Mouse (Mus musculus) A20 (cell line): Measurements from ENCODE around the gene Paqr3.

Experiments used
- DNase-seq: peaks from one replicate; pipeline ENCODE4 v3.0.0-alpha.2; 2011; ENCODE audit warnings: low read depth, low spot score

Gene Paqr3

DNA sequence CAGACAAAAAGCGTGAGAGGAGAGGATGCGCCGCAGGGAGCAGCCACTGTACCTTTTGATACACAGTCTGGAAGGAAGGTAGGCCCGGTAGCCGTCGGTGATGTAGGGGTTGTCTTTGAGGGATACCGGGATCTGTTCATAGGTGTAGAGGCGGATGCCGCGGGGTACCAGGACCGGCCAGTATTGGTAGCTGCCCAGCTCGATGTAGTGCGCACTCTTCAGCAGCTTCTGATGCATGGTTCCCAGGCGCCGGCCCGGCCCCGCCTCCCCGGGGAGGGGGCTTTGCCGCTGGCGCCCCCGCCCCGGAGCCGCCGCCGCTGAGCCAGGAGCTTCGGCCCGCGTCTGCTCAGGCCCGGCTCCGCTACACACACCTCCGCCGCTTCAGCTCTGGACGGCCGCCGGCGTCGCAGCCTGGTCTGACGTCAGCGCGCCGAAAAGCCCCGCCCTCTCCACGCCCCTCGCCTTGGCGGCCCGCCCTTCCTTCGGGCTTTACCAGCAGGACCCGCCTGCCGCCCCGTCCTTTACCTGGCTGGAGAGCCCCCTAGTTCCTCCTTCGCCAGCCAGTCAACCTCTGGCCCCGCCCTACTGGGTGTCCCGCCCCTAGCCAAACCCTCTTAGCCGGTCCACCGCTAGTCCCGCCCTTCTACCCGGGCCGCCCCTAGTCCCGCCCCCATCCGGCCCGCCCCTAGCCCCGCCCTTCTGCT lies at the start of gene Paqr3:
TSS of gene Paqr3 (minus strand) at position 390 of the 704 bp plus-strand sequence.
- DNase-seq = peak; percentile 97

DNA sequence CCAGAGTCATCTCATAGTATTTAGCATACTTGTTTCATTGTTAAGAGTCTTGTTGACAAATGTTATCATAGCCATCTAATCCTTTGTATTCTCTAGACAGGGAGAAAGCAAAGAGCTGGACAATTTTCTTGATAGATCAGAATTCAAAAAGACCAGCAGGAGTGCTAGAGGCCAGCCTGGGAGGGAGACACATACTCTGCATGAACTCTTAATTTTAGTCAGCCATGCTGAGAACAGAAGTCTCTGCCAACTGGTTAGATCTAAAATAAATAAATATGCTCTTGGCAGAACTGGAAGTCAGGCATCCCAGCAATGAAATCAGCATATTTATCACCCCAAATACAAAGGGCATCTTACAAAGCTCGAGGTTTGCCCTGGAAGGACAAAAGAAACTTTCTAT lies 43.3 kb upstream of the Paqr3 start:
- no peak for DNase-seq

DNA sequence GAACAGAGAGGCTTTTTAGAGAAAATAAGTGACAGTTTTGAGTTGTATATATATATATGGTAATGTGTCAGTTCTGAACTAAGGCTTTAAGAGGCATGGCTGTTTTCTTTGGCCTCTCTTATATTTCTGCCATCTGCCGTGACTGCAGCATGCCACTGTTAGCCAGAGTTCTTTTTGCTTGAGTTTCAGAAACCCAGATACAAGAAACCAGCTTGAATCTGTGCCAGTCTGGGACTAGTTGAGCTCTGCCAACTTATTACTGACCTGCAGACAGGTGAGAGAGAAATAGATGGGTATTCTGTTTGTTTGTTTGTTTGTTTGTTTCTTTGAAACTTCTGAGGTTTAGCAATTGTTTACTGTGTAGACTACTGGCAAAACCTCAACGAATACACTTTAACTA lies 23.9 kb upstream of the Paqr3 start:
- no peak for DNase-seq

DNA sequence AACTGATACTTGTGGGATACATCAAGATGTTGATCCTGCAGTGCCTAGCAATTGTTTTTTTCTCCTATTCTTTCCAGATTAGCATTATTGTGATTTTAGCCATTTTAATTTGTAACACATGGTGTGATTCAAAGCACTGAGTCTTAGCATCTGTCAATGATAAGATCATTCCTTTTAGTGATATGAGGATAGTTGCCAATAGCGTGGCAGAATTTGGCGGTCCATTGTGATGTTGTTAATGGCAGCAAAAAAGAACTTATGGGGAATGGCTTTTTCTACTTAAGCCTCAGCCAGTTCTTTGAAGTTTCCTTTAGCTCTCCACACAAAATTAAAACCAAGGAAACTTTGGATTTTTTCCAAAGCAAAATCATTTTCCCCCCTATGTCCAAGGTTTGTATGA lies 18.2 kb upstream of the Paqr3 start:
- DNase-seq = no peak

DNA sequence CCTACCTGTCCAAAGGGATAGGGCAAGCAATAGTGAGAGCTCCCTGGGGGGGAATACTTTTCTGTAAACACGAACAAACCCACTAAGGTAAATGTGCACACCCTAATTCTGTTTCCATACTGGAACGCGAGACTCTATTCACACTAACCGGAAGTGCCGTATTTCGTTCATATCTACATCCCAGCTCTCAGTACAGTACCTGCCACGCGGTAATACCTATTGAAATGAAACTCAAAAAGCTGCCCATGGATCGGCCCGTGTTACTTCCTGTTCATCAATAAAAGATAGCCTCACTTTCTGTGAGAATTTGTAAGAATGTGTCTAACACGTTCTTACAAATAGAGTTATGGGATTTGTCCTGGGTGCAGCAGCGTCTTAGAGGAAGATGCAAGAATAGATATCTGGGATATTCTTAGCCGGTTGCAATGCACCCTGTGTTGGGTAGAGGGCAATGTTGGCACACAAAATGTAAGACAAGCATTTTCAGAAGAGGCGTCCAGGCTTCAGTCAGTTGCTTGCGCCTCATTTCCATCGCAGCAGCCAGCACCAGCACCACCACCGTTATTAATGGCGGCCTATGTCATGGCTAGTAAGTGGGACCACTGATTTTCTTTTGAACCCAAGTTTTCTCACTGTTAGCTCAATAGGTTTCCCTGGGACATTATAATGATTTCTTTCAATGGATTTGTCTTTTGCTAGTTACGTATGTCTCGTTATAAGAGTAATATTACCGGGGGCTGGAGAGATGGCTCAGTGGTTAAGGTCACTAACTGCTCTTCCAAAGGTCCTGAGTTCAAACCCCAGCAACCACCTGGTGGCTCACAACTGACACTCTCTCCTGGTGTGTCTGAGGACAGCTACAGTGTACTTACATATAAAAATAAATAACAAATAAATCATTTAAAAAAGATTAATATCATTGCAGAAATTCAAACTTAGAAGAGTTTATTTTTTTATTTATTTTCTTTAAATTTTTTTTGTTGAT lies 17.1 kb upstream of the Paqr3 start:
- DNase-seq = peak; percentile 82

DNA sequence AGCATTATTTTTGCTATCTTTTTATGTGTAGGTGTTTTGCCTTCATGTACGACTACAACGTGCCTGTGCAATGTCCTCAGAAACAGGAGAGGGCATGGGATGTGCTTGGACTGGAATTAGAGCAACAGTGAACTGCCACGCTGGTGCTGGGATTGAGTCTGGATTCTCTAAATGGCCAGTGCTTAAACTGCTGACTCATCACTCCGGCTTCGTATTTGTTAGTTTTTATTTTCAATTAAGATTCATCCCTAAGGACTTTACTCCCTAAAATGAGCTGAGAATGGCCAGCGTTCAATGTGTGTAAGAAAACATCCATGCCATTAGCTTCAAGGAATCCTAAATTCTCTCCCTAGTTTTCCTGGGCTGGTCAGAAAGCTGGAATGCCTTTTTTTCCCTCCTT lies 15.9 kb upstream of the Paqr3 start:
- no peak for DNase-seq

DNA sequence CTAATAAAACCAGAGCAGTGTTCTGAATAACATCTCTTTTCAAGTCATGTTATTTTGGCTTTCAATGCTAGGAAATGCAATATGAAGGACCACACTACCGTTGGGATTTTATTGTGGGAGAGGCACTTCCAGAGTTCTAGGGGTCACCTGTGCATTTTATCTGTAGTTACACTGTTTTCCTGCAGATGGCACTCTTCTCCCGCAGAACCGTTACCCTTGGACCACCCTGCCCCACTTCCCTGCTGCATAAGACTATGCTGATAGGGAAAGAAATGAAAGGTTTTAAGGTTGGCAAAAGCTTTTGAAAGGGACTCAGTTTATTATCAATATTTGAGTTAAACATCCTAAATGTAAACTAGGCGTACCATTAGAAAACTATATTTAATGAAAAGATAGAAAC lies 14.6 kb upstream of the Paqr3 start:
- DNase-seq = peak; percentile 59

DNA sequence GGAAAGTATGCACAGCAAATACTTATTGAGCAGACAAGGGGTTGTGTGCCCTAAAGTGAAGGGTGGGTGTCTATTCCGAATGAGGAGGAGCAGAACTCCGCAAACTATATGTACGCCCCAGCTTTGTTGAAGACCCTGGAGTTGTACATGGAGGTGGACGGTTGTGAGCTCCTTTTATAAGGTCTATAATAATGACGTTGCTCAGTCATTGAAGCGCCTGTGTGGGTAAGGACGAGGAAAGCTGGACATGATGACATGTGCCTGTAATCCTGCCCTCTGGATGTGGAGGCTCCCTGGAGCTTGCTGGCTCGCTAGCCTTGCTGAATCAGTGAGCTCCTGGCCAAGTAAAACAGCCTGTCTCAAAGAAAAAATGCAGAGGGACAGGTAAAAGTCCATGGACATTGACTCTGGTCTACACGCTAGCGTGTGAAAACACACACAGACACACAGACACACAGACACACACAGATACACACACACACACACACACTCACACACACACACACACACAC lies 14.1 kb upstream of the Paqr3 start:
- no peak for DNase-seq

DNA sequence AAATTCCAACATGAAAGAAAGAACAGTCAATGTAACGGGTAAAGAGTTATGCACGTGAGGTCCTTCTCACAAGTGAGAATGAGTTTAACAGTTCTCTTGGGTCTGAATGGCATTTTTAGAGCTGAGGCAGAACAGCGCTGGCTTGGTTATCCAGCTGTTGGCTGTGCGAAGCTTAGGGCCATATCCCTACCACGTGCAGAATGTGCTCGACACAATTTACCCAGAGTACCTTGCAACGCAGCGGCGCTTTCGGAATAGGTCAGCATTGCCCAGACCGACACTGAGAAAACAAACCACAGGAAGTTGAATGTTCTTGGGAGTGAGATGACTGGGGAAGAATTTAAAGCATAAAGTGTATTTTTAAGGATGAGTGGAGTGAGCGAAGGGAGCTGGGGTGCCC lies 13.6 kb upstream of the Paqr3 start:
- DNase-seq = no peak

DNA sequence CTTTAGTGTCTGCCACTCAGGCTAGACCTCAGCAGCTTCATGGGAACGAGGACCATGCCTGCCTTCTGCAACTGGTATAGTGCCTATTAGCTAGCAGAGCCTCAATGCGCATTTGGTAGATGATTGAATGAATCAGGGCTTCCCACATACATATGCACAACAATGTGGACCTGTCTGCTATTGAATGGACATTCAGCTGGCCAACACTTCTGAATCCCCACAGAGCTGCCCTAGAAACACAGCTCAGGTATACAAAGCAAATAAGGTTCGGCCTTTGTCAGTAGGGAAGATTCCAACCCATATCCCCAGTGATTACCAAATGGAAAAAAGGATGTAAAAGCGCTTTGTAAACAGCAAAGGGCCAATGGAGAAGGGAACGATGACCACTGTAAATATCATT lies 699 bp downstream of the Paqr3 start:
- DNase-seq = no peak

DNA sequence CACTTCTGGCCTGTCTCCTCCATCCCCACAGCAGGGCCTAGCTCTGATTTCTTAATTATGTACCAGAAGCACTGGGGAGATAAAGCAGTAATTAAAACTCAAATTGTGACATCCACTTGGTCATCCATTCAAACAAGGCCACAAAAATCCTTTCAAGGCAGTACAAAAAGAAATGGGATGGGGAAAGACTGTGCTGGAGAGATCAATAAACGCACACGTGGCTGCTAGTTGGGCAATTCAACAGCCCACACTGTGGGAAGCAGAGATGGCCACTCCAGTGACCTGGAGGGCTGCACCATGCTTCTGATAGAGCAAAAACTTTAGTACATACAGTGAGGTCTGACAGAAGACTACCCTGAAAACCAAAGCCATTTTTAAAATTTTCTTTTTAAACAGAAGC lies 1.3 kb downstream of the Paqr3 start:
- DNase-seq = no peak

DNA sequence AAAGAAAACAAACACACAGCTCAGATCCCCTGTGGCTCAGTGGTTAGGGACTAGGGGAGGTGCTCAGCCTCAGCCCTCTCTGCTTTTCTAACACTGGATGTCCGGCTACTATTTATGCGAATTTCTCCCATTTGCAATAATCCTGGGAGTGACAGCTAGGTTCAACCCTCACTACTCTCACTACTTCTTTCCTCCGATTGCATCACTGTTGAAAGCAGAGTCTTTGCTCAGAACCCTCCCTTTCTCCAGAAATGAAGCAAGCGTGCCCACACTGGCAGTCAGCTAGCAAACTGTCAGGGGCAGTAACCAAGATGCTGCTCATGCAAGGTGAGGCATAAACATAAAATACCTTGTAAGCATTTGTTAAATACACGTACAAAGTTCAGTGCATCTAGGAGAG lies 3.1 kb downstream of the Paqr3 start:
- no peak for DNase-seq

DNA sequence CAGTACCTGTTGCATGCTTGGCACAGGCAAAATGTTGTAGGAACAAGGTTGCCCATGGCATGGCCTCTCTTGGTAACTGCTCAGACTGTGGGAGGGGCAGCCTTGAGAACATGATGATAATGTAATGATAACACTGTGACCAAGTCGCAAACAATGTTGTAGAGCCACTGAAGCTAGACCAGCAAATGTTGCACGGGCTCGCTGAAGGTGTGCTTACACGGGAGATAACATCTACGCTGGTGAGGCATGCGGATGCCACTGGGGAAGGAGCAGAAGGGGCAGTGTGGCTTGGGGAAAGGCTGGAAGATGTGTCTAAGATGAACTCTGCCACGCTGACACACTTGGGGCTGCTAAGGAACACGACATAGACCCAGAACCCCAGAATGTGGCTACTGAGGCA lies 11.4 kb downstream of the Paqr3 start:
- no peak for DNase-seq

DNA sequence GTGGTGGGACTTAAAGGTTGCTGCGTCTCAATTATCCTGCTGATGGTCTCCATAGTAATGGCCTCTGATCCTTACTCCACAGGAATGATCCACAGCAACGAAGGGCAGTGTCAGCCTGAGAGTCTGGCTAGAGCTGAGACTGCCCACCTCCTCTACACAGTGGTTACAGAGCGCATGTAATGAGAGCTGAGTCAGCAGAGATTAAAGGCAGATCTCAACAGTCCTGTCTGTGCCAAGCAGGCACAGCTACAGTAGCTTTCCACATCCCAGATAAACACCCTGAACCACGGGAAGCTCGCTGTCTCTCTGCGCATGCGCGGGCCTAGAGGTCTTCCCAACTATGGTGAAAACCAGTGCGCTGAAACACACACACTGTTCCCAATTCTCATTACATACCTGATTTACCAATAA lies 13.8 kb downstream of the Paqr3 start:
- no peak for DNase-seq

DNA sequence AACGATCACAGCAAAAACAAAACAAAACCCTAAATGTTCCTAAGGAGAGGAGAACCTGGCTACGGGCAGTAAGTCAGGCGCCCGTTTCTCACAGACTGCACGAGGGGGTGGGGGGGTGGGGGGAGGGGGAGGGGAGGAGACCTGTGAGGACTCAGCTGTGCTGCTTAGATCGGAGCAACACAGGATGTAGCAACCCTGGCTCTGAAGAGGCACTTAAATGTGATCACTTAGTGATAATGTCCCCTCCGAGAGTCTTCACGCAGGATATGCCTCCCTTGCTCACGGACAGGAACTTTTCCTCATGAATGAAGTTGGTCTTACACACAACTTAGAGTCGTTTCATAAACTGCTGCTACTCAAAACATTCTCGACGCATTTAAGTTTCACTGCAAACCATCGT lies 16.1 kb downstream of the Paqr3 start:
- DNase-seq = no peak

DNA sequence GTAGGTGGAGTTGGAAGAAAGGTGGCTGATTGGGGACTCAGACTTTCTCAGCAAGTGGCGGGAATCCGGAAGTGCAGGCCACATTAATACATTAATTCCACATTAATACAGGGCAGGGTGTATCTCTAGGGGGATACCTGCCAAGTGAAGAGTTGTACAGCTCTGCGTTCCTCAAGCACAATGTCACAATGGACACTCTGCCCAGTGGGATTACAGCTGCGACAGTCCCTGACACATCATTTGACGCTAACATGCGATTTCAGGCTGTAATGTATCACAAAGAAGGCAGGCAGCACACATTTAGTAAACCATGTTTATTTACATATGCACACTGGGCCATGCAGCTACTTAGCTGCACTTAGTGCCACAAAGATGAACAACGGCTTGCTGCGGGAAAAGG lies 18.4 kb downstream of the Paqr3 start:
- no peak for DNase-seq

DNA sequence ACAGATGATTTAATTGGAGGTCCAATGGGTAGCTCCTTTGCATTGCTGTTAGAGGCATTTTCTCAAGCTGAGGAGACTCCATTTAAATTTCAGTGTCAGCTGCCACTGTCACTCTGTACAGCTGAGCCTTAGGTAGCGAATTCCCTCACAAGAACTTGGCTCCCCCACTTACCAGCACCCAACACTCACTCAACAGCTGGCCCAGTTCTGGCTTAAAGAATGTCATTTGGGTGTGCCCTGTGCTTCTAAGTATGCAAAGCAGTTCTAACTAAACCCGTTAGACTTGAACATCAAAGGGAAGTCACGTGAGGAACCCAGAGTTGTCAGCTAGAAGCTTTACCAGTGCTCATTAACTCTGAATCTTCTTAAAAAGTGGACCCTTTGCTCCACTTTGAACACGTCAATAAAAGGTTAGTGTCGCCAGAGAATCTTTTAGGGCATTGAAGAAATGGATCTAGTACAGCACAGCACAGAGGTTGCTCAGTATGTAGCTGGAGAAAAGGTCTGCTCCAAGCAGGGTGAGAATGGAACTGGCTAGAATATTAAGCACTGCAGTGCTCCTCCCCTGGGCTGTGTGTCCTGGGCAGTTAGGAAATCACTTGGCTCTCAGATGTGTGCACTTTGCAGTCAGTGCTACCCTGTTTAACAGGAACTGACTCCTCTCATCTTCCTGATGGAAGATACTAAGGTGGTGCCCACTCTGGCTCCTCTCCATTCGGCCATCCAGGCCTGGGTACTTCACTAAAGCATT lies 21.2 kb downstream of the Paqr3 start:
- no peak for DNase-seq

DNA sequence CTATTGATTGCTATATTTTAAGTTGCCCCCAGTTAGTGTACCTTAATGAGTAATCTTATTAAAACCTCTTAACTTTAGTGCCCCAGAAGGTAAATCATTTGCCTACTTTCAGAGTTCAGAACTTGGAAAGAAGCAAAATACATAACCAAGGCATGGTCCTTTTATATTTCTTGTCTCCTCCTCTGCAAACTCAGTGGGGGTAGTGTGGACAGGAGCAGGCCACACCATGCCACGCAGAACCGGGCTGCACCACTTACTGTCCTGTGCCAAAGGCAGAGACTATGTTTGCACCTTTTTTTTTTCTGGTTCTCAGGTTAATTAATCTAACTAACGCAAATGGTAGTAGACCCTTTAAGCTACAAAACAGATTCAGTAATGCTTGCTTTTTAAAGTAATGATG lies 22.0 kb downstream of the Paqr3 start:
- DNase-seq = no peak

DNA sequence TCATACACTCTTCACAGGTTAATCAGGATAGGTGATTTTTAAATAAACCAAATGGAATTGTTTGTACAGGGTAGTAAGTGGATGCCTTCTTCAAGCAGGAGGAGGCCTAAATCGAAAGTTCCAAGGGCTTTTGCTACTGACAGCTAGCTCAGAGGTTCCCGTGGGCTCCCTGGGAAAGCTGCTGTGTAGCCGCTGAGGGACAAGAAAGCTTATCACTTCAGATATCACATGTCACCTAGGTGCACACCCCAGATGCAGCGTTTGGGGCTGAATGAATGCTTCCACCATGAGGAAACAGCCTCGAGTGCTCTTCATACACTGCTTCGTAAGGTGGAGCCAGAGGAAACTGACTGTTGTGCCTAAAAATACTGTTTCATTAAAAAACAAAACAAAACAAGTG lies 23.2 kb downstream of the Paqr3 start:
- DNase-seq = no peak

DNA sequence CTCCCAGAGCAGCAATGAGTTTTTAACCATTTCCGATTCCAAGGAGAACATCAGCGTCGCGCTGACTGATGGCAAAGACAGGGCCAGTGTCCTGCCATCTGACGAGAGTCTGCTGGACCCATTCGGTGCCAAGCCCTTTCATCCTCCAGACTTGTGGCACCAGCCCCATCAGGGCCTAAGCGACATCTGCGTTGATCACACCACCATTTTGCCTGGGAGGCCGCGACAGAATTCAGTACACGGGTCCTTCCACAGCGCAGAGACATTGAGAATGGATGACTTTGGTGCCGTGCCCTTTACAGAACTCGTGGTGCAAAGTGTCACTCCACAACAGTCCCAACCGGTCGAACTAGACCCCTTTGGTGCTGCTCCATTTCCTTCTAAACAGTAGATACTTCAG lies 23.6 kb downstream of the Paqr3 start:
- DNase-seq = no peak

DNA sequence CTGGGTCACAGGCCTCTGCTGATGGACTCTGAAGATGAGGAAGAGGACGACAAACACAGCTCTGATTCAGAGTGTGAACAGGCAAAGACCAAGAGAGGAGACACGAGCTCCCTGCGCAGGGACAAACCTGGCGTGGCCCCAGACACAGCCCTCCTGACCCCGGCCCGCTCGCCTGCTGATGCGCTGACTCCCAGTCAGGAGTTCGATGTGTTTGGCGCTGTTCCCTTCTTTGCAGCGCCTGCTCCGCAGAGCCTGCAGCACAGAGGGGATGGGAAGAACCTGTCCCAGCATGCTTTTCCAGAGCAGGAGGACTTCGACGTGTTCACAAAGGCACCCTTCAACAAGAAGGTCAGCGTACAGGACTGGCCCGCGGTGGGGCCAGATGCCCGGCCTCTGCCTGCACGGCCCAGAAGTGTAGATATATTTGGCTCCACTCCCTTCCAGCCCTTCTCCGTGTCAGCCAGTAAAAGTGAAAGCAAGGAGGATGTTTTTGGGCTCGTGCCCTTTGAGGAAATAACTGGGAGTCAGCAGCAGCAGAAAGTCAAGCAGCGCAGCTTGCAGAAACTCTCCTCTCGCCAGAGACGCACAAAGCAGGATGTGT lies 24.3 kb downstream of the Paqr3 start:
- no peak for DNase-seq

DNA sequence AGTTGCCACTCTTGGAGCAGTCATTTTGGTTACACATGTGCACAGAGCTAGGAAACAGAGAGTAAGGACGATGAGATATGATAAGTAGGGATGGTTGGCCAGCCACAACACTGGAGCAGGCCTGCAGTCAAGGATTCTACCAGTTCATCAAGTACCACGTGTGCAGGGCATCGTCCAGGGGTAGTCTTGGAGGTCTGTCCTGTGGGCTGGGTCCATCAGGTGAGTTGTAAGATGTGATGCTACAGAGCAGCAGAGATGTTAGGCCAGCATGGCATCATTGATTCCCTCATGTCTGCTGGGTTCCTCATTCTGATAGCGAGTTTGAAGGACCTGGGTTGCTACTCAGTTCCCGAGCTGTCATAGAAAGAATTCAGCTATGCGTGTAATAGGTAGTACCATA lies 26.3 kb downstream of the Paqr3 start:
- DNase-seq = no peak
